Mouse (Mus musculus): ENCODE results near the gene Tspyl1. TPM values are rescaled to one million over a fixed set of nuclear protein-coding genes. Genes with fewer than 3 reads are reported as not detected.
A peak's percentile ranks its signal among the peaks of the same experiment; 100 is the strongest.

The Tspyl1 gene
- polyA plus RNA-seq (2014; fragmentation: Nextera tagmentation; extraction: Ambion mirVana) = 72.9 and 74.7 TPM in 2 replicates

DNA sequence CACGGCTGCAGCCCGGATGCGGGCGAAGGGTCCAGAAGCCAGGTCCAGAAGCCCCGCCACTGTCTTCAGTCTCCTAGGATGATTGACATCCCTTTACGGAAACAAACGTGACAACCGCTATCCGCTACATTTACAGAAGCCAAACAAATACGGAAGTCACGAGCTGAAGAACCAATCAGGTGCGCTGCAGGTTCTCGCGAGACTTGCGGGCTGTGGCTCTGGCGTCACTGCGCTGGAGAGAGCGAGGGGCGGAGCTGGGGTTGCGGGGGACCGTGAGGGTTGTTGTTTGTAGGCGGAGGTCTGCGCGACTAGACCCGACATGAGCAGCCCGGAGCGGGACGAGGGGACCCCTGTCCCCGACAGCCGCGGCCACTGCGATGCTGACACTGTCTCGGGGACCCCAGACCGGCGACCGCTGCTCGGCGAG lies at the start of gene Tspyl1:
Gene Tspyl1, plus strand, starts transcription at position 229 of the 427 bp plus-strand sequence.
- H3K9me3 ChIP-seq (ENCODE audit: control insufficient read depth, low read length) = no peaks in the 10 kb centered on the region
- no peaks in the 10 kb centered on the region for H3K27me3 ChIP-seq (ENCODE audit: control insufficient read depth, insufficient read depth, low read length)
- H3K36me3 ChIP-seq (ENCODE audit: control insufficient read depth, insufficient read depth, low read length) = no peaks in the 10 kb centered on the region
- peak within 1 kb of the TSS; percentile 39 for H3K4me2 ChIP-seq (ENCODE audit: low read depth)
- peak within 1 kb of the TSS; percentile 91 for H3K4me3 ChIP-seq (ENCODE audit: low read depth, low read length)
- peak; percentile 98 for ATAC-seq (ENCODE audit: insufficient read depth, low FRiP score, low TSS enrichment)
- H3K9ac ChIP-seq (ENCODE audit: low read length) = peak within 1 kb of the TSS; percentile 92
- peaks cover 8% of the 10 kb centered on the region for H3K4me1 ChIP-seq (ENCODE audit: control insufficient read depth, insufficient read depth, low read length)
- DNase-seq (ENCODE audit: low spot score) = peak; percentile 97
- peak within 1 kb of the TSS; percentile 50; the same call in 1 of the 2 replicates for H3K27ac ChIP-seq (ENCODE audit: low read depth, low read length)
- under 1% methylated on average over 38 of the region's 38 CpGs for WGBS

DNA sequence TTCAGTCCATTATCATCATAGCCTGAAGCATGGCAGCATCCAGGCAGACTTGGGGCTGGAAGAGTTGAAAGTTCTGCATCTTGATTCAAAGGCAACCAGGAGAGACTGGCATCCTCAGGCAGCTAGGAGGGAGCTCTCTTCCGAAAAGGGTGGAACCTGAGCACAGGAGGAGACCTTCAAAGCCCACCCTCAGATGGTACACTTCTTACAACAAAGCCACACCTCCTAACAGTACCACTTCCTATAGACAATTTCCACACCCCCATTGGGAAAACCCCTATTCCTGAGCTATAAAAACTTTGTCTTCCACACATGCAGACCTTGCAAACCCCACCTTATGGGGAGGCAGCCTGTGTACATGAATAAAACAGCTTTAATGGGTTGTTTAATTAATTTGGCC lies 48.6 kb upstream of the Tspyl1 start:
- no peaks in the 10 kb centered on the region for H3K9me3 ChIP-seq (ENCODE audit: control insufficient read depth, low read length)
- H3K27me3 ChIP-seq (ENCODE audit: control insufficient read depth, insufficient read depth, low read length) = no peaks in the 10 kb centered on the region
- WGBS = 68% methylated on average over 1 of the region's 1 CpGs
- H3K4me2 ChIP-seq (ENCODE audit: low read depth) = no peak overlapping the region
- ATAC-seq (ENCODE audit: insufficient read depth, low FRiP score, low TSS enrichment) (no peak), DNase-seq (ENCODE audit: low spot score) (no peak)
- H3K36me3 ChIP-seq (ENCODE audit: control insufficient read depth, insufficient read depth, low read length) = no peaks in the 10 kb centered on the region
- no peak overlapping the region for H3K27ac ChIP-seq (ENCODE audit: low read depth, low read length)
- no peak overlapping the region for H3K9ac ChIP-seq (ENCODE audit: low read length)
- no peaks in the 10 kb centered on the region for H3K4me1 ChIP-seq (ENCODE audit: control insufficient read depth, insufficient read depth, low read length)
- no peak overlapping the region for H3K4me3 ChIP-seq (ENCODE audit: low read depth, low read length)

DNA sequence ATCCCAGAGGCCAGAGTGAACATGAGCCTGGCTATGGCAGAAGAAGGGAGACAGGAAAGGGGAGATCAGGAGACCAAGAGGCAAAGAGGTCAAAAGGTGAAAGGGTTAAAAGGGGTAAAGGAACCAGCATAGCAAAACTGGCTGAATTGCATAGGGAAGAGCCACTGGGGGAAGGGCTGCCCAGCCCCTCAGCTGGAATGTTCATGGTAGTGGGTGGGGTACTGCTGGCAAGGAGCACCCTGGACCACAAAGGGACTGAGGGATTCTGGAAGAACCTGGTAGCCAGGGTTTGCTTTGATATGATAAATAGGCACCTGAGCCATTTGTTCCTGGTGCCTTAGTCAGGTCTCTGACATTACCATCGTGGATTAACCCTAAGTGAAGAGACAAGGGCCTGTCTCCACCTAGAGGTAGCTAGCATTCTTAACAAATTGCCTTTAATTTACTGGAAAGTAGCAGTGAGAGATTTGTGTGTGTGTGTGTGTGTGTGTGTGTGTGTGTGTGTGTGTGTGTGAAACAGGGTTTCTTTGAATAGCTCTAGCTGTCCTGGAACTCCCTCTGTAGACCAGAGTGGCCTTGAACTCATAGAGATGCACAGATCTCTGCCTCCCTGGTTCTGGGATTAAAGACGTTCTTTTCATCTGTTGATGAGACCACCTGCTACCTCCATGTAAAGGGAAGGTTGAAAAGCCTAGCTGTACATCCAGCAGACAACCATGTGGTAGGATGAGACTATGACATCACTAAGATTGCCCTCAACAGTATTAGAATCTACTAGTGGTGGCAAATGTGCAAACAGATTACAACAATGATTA lies 47.9 kb upstream of the Tspyl1 start:
- Histone ChIP-seq H3K36me3 (ENCODE audit: control insufficient read depth, insufficient read depth, low read length) (no peaks in the 10 kb centered on the region), H3K4me2 (ENCODE audit: low read depth) (no peak overlapping the region), H3K4me3 (ENCODE audit: low read depth, low read length) (no peak overlapping the region), H3K9me3 (ENCODE audit: control insufficient read depth, low read length) (no peaks in the 10 kb centered on the region), H3K27me3 (ENCODE audit: control insufficient read depth, insufficient read depth, low read length) (no peaks in the 10 kb centered on the region), H3K27ac (ENCODE audit: low read depth, low read length) (no peak overlapping the region), H3K4me1 (ENCODE audit: control insufficient read depth, insufficient read depth, low read length) (no peaks in the 10 kb centered on the region), H3K9ac (ENCODE audit: low read length) (no peak overlapping the region)
- WGBS = 18% methylated on average over 2 of the region's 2 CpGs
- no peak for DNase-seq (ENCODE audit: low spot score)
- ATAC-seq (ENCODE audit: insufficient read depth, low FRiP score, low TSS enrichment) = no peak

DNA sequence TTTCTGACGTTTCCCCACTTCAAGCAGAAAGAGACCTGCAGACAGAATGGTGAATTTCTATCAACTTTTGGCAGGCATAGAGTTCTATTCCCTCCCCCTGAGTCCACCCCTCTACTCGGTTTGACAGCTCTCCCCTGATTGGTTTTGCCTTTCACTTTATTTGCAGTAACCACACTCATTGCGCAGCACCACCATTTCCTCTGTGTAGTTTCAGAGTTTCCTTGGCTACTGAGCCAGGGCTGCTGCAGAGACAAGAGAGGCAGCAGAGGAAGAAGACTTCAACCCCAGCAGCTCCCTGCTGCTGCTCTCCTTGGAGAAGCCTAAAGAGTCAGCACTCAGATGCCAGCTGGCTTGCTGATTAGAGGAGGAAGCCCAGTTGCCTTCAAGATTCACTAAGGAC lies 46.6 kb upstream of the Tspyl1 start:
- Histone ChIP-seq H3K9ac (ENCODE audit: low read length) (no peak overlapping the region), H3K36me3 (ENCODE audit: control insufficient read depth, insufficient read depth, low read length) (no peaks in the 10 kb centered on the region), H3K4me3 (ENCODE audit: low read depth, low read length) (no peak overlapping the region), H3K4me2 (ENCODE audit: low read depth) (no peak overlapping the region), H3K27me3 (ENCODE audit: control insufficient read depth, insufficient read depth, low read length) (no peaks in the 10 kb centered on the region), H3K4me1 (ENCODE audit: control insufficient read depth, insufficient read depth, low read length) (no peaks in the 10 kb centered on the region), H3K9me3 (ENCODE audit: control insufficient read depth, low read length) (no peaks in the 10 kb centered on the region), H3K27ac (ENCODE audit: low read depth, low read length) (no peak overlapping the region)
- WGBS = 45% methylated on average over 3 of the region's 3 CpGs
- no peak for ATAC-seq (ENCODE audit: insufficient read depth, low FRiP score, low TSS enrichment)
- no peak for DNase-seq (ENCODE audit: low spot score)

DNA sequence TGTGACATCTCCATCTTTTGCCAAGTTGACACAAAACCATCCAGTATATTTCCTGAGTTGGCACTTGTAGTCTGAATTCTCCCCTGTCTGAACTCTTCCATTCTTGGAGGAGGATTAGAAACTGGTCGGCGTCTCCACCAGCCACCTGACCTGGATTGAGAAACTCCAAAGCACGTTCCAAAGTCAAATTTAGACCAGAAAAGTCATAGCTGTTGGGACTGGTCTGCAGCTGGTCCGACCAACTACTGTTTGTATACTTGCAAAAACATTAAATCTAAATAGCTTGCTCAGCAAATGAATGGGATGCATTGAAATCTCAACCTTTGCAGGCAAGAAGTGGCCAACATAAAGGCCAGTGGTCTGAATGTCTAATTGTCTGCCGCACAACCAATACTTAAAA lies 45.4 kb upstream of the Tspyl1 start:
- Histone ChIP-seq H3K4me3 (ENCODE audit: low read depth, low read length) (no peak overlapping the region), H3K4me2 (ENCODE audit: low read depth) (no peak overlapping the region), H3K36me3 (ENCODE audit: control insufficient read depth, insufficient read depth, low read length) (no peaks in the 10 kb centered on the region), H3K9ac (ENCODE audit: low read length) (no peak overlapping the region), H3K27ac (ENCODE audit: low read depth, low read length) (no peak overlapping the region), H3K4me1 (ENCODE audit: control insufficient read depth, insufficient read depth, low read length) (no peaks in the 10 kb centered on the region), H3K9me3 (ENCODE audit: control insufficient read depth, low read length) (no peaks in the 10 kb centered on the region), H3K27me3 (ENCODE audit: control insufficient read depth, insufficient read depth, low read length) (no peaks in the 10 kb centered on the region)
- 88% methylated on average over 5 of the region's 5 CpGs for WGBS
- ATAC-seq (ENCODE audit: insufficient read depth, low FRiP score, low TSS enrichment) (no peak), DNase-seq (ENCODE audit: low spot score) (no peak)

DNA sequence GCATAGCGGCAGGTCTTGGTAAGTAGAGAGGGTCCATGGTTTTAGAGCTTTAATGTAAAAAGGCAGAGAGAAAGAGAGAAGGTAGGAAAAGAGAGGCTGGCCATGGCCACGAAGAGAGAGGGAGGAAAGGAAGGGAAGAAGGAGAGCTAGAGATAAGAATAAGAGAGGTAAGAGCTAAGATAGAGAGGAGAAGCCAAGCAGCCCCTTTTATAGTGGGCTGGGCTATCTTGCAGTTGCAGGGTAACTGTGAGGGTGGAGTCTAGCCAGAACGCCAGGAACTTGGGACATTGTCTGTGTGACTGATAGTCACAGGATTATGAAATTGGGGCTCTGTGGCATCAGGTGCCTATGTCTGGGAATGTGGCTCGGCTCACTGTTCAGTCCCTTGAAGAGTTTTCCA lies 43.5 kb upstream of the Tspyl1 start:
- Histone ChIP-seq H3K4me2 (ENCODE audit: low read depth) (no peak overlapping the region), H3K27ac (ENCODE audit: low read depth, low read length) (no peak overlapping the region), H3K4me3 (ENCODE audit: low read depth, low read length) (no peak overlapping the region), H3K9ac (ENCODE audit: low read length) (no peak overlapping the region), H3K36me3 (ENCODE audit: control insufficient read depth, insufficient read depth, low read length) (no peaks in the 10 kb centered on the region), H3K27me3 (ENCODE audit: control insufficient read depth, insufficient read depth, low read length) (no peaks in the 10 kb centered on the region), H3K4me1 (ENCODE audit: control insufficient read depth, insufficient read depth, low read length) (no peaks in the 10 kb centered on the region), H3K9me3 (ENCODE audit: control insufficient read depth, low read length) (no peaks in the 10 kb centered on the region)
- WGBS = 74% methylated on average over 4 of the region's 4 CpGs
- DNase-seq (ENCODE audit: low spot score) (no peak), ATAC-seq (ENCODE audit: insufficient read depth, low FRiP score, low TSS enrichment) (no peak)

DNA sequence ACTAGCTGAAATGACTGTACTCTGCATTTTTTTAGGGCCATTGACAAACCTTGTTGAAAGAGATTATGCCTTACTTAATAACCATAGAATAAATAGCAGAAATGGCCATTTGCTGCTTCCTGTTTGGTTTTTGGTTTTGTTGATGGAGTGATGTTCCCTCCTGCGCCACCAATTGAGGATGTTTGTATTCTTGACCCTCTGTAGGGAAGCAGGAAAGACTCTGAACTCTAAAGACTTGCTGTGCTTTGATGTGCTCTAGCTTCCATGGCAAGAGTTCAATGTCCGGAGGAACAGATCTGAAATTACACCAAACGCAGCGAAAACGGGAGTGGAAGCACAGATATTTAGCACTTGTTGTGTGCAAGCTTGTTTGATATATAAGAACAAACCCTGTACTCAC lies 37.2 kb upstream of the Tspyl1 start:
- Histone ChIP-seq H3K4me3 (ENCODE audit: low read depth, low read length) (no peak overlapping the region), H3K4me2 (ENCODE audit: low read depth) (no peak overlapping the region), H3K36me3 (ENCODE audit: control insufficient read depth, insufficient read depth, low read length) (no peaks in the 10 kb centered on the region), H3K9me3 (ENCODE audit: control insufficient read depth, low read length) (no peaks in the 10 kb centered on the region), H3K4me1 (ENCODE audit: control insufficient read depth, insufficient read depth, low read length) (no peaks in the 10 kb centered on the region), H3K27ac (ENCODE audit: low read depth, low read length) (no peak overlapping the region), H3K9ac (ENCODE audit: low read length) (no peak overlapping the region), H3K27me3 (ENCODE audit: control insufficient read depth, insufficient read depth, low read length) (no peaks in the 10 kb centered on the region)
- 74% methylated on average over 5 of the region's 5 CpGs for WGBS
- ATAC-seq (ENCODE audit: insufficient read depth, low FRiP score, low TSS enrichment) = no peak
- no peak for DNase-seq (ENCODE audit: low spot score)

DNA sequence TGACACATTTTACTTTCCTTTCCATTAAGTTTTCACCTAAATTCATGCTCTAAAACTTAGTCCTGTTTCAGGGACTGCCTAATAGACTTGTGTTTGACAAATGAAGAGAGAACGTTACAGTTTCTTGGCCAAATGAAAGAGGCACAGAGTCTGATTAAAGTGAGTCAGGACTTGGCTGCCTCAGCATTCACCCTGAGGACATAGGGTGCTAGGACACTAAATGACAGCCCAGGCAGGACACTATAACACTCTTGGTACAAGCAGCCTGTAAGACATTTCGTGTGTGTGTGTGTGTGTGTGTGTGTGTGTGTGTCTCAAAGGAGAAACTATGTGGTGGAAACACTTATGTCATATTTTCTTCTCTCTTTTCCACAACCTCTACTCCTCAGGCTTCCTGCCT lies 35.9 kb upstream of the Tspyl1 start:
- H3K9ac ChIP-seq (ENCODE audit: low read length) = no peak overlapping the region
- H3K4me3 ChIP-seq (ENCODE audit: low read depth, low read length) = no peak overlapping the region
- H3K4me2 ChIP-seq (ENCODE audit: low read depth) = no peak overlapping the region
- 82% methylated on average over 2 of the region's 2 CpGs for WGBS
- H3K27ac ChIP-seq (ENCODE audit: low read depth, low read length) = no peak overlapping the region
- no peaks in the 10 kb centered on the region for H3K9me3 ChIP-seq (ENCODE audit: control insufficient read depth, low read length)
- H3K36me3 ChIP-seq (ENCODE audit: control insufficient read depth, insufficient read depth, low read length) = no peaks in the 10 kb centered on the region
- DNase-seq (ENCODE audit: low spot score) = no peak
- no peak for ATAC-seq (ENCODE audit: insufficient read depth, low FRiP score, low TSS enrichment)
- no peaks in the 10 kb centered on the region for H3K4me1 ChIP-seq (ENCODE audit: control insufficient read depth, insufficient read depth, low read length)
- no peaks in the 10 kb centered on the region for H3K27me3 ChIP-seq (ENCODE audit: control insufficient read depth, insufficient read depth, low read length)

DNA sequence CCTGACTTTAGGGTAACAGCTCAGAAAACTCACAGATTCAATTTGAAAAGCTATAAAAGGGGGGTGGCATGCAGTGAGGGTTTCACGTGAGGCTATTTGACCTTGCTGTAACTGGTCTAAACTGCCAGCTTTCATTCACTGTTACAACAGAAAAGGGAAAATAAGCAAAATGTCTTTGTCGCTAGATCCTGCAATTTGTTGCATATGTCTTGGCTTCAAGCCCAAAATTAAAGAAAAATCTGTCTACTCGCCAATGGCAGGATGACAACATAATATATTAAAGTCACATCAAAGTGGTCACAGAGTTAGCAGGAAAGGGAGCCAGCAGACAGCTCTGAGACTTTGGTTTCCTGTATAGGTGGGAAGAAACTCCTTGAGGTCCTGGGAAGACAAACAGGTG lies 34.2 kb upstream of the Tspyl1 start:
- H3K27me3 ChIP-seq (ENCODE audit: control insufficient read depth, insufficient read depth, low read length) = no peaks in the 10 kb centered on the region
- DNase-seq (ENCODE audit: low spot score) (no peak), ATAC-seq (ENCODE audit: insufficient read depth, low FRiP score, low TSS enrichment) (no peak)
- H3K4me3 ChIP-seq (ENCODE audit: low read depth, low read length) = no peak overlapping the region
- no peak overlapping the region for H3K27ac ChIP-seq (ENCODE audit: low read depth, low read length)
- H3K9ac ChIP-seq (ENCODE audit: low read length) = no peak overlapping the region
- H3K4me1 ChIP-seq (ENCODE audit: control insufficient read depth, insufficient read depth, low read length) = no peaks in the 10 kb centered on the region
- WGBS = 50% methylated on average over 3 of the region's 3 CpGs
- no peaks in the 10 kb centered on the region for H3K9me3 ChIP-seq (ENCODE audit: control insufficient read depth, low read length)
- no peaks in the 10 kb centered on the region for H3K36me3 ChIP-seq (ENCODE audit: control insufficient read depth, insufficient read depth, low read length)
- H3K4me2 ChIP-seq (ENCODE audit: low read depth) = no peak overlapping the region
